ENCODE assay signal across 7 mouse cellular contexts in genomic region chr17:8423283-8423682, GRCm38 (mm10). TPM values are rescaled to one million over a fixed set of nuclear protein-coding genes. Genes with fewer than 3 reads are reported as not detected.
DNase-seq lines count a peak whose midpoint lies in the region; ATAC-seq and TF ChIP-seq lines count a peak whose summit lies in the region.

No protein-coding gene starts in this region.

- H3K9ac ChIP-seq in kidney, embryonic 15.5 days, result no peak overlapping the region

- H3K9me3 ChIP-seq in kidney, embryonic 15.5 days (replicated peaks), result no peaks in the 10 kb centered on the region
- H3K9me3 ChIP-seq in E14TG2a.4 (ENCODE audit: low read length), result no peaks in the 10 kb centered on the region
- no peaks in the 10 kb centered on the region for H3K9me3 ChIP-seq in embryonic facial prominence, embryonic 10.5 days

- DNase-seq in kidney, adult 9 months, result peak; percentile 49
- peak; percentile 23 for DNase-seq in CD4-positive helper T cell, adult 2 months (ENCODE audit: low read depth, low spot score)
- peak; percentile 56 for DNase-seq in embryonic facial prominence, embryonic 10.5 days (ENCODE audit: low spot score)
- DNase-seq in splenic B cell, adult 2 months (ENCODE audit: low read depth, low spot score), result peak; percentile 45
- DNase-seq in urinary bladder, postnatal 14 days (ENCODE audit: low spot score), result no peak

- peaks cover 16% of the 10 kb centered on the region for H3K27me3 ChIP-seq in kidney, embryonic 15.5 days
- peaks cover 48% of the 10 kb centered on the region for H3K27me3 ChIP-seq in E14TG2a.4 (ENCODE audit: insufficient read depth, low read length)
- H3K27me3 ChIP-seq in embryonic facial prominence, embryonic 10.5 days (replicated peaks; ENCODE audit: low read depth, poor library complexity, severe bottlenecking), result peaks cover 28% of the 10 kb centered on the region
- no peaks in the 10 kb centered on the region for H3K27me3 ChIP-seq in splenic B cell, adult 2 months (ENCODE audit: control insufficient read depth, insufficient read depth, low read length, poor library complexity, severe bottlenecking)

- 61% methylated on average over 2 of the region's 2 CpGs for WGBS in kidney, embryonic 15.5 days
- WGBS in embryonic facial prominence, embryonic 10.5 days, result 47% methylated on average over 2 of the region's 2 CpGs

- no peak overlapping the region for H3K4me3 ChIP-seq in kidney, embryonic 15.5 days (replicated peaks)
- H3K4me3 ChIP-seq in E14TG2a.4 (replicated peaks; ENCODE audit: low read length), result no peak overlapping the region
- H3K4me3 ChIP-seq in embryonic facial prominence, embryonic 10.5 days, result no peak overlapping the region

- ATAC-seq in kidney, embryonic 15.5 days (replicated peaks; ENCODE audit: low FRiP score), result no peak

- 0 out of 2 replicates have a peak, but pooled peaks cover 2% of the 10 kb centered on the region for H3K4me1 ChIP-seq in kidney, embryonic 15.5 days
- H3K4me1 ChIP-seq in E14TG2a.4 (replicated peaks; ENCODE audit: low read depth, low read length), result peaks cover 6% of the 10 kb centered on the region
- no peaks in the 10 kb centered on the region for H3K4me1 ChIP-seq in embryonic facial prominence, embryonic 10.5 days

- TF ChIP-seq CTCF in E14TG2a.4 (conservative IDR thresholded peaks at IDR 0.05; ENCODE audit: low read length), result peak; percentile 81

- no peak overlapping the region for H3K27ac ChIP-seq in kidney, embryonic 15.5 days
- no peak overlapping the region for H3K27ac ChIP-seq in embryonic facial prominence, embryonic 10.5 days (replicated peaks)

- no peaks in the 10 kb centered on the region for H3K36me3 ChIP-seq in kidney, embryonic 15.5 days
- no peaks in the 10 kb centered on the region for H3K36me3 ChIP-seq in E14TG2a.4 (ENCODE audit: insufficient read depth, low read length)
- H3K36me3 ChIP-seq in embryonic facial prominence, embryonic 10.5 days (replicated peaks), result no peaks in the 10 kb centered on the region
- H3K36me3 ChIP-seq in splenic B cell, adult 2 months (ENCODE audit: control insufficient read depth, insufficient read depth, low read length, poor library complexity, severe bottlenecking), result no peaks in the 10 kb centered on the region

- H3K4me2 ChIP-seq in kidney, embryonic 15.5 days, result no peak overlapping the region

RNA-seq across cellular contexts. Expression of gene T, which starts 10.9 kb away (rescaled TPM):
- polyA plus RNA-seq in kidney, embryonic 15.5 days (2015; fragmentation: Nextera tagmentation; extraction: Ambion mirVana), result 0.19 and 0.42 TPM in 2 replicates
- polyA plus RNA-seq in embryonic facial prominence, embryonic 10.5 days (2016; fragmentation: Nextera tagmentation; extraction: Ambion mirVana), result 0.39 and 0.59 TPM in 2 replicates
